Mouse (Mus musculus) embryonic fibroblast, embryonic 13.5 days (primary cell): ENCODE measurements around the gene Ttc25.

ENCODE experiments used
- CTCF ChIP-seq: IDR thresholded peaks from 2 replicates; pipeline ENCODE4 v1.5.1; 2011; ENCODE audit warnings: mild to moderate bottlenecking, control low read depth, low read length, moderate library complexity, borderline replicate concordance; ENCODE audit not compliant: insufficient read depth
- POLR2A ChIP-seq: IDR thresholded peaks from 2 replicates; pipeline ENCODE4 v1.6.1; 2011; ENCODE audit warnings: low read depth, mild to moderate bottlenecking, control low read depth, low read length, moderate library complexity

DNA sequence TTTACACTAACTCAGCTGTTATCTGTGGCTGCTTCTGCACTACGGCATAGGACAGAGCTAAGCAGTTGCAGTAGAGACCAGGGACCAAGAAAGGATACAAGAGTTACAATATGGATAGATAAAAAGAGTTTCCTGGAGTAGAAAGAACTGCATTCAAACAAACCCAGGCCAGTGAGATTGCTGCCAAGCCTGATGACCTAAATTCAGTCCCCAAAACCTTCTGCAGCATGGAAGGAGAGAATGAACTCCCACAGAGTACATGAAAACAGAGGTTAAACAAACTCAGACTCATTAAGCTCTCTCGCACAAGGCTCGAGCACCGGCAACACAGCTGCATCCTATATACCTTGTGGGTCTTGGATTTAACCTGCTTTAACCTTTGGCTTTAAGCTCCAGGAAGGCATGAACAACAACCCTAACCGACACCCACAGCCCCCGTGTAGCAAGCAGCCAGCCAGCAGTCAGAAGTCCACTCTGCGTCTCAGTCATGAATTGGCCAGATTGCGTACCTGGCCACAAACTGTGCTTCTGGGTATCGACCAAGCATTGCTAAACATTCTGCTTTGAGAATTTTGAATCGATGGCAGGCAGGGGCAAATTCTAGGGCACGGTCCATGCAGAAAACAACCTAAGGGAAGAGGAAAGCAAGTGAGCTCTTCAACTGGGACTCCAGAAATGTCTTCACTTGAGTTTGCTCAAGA, 47.1 kb downstream of the Ttc25 start:
- TF ChIP-seq POLR2A (no peak), CTCF (no peak)
